Mouse (Mus musculus) frontal cortex, adult (tissue): ENCODE measurements around the gene Dcn.

Experiments
- ATAC-seq: cut with Nextera tagmentation; 2 replicates; pipeline ENCODE4 v1.9.2; 2017; ENCODE audit warnings: mild to moderate bottlenecking, moderate library complexity, mixed read lengths; ENCODE audit not compliant: low TSS enrichment

The Dcn gene

DNA sequence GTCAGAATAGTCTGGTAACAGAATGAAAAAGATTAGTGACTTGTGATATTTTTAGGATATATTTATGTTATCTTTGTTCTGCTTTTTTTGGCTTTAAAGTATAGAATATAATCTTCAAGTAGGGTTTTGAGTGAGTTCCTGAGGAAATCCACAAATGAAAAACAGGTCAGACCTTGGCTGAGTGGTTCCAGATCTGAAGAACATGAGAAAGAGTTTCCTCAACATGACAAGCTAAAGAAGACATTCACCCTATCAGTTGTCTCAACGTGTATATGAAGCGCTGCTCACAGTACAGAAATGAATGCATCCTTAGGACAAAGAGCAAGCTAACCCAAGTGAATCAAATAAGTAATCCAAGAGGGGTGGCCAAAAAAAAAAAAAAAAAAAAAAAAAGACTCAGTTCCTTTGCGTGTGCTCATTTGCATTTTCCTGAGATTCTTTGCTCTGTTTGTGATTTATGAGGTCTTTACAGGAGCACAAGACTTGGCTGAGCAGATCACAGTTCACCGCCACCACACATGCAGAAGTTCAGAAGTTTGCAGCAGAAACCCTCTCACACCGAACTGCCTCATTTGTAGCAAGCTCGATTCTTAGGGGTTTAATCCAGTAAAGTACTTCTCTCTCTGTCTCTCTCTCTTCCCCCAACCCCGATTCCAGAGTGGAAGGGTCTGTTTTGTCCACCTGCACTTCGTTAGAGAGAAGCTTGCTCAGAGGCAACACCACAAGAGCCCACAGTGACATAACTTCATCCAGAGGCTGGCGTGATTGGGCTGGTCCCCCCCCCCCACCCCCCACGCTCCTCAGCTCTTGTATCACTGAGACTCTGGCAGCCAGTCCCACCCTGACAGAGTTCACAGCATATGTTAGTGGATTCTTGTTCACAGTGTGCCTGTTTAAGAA, 85.8 kb downstream of the Dcn start, which contains the start of gene Lum:
Gene Lum, plus strand, starts transcription at position 172 of the 900 bp plus-strand sequence.
- no peak for ATAC-seq

DNA sequence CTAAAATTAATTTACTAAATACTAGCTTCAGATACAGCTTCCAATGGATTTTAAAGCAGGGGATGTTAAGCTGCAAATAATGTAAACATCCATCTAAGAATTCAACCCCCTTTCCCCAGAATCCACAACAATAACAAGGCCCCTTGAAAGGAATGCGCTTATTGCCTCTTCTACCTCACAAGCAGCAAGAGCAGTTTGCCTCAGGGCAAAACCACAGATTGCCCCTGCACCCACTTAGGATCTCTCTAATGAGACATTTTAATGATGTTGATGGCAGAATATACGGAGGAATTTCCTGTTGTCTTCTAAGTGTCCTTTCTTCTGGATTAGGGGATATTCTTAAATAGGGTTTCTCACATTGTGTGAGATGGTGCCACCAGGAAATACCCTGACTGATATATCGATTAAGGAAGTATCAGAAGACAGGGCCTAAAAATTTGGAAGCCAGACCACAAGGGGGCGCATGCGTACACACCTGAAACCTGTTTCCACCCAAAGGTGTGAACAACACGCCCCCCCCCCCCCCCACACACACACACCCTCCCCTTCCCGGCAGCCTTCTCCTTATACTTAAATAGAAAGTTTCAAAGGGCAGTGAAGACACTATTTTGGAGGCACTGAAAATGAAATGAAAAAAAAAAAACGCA, 88.2 kb downstream of the Dcn start:
- ATAC-seq: no peak
